Mouse (Mus musculus) neural tube, embryonic 14.5 days (tissue): Measurements from ENCODE around the gene Kl. TPM values are rescaled to one million over a fixed set of nuclear protein-coding genes. Genes with fewer than 3 reads are reported as not detected.

Experiments
- ATAC-seq: fragments of 200-750 bp; cut with Nextera tagmentation; 2 replicates; pipeline ENCODE4 v1.8.0; 2017; ENCODE audit warnings: low read depth, mild to moderate bottlenecking, moderate TSS enrichment, moderate library complexity
- H3K27ac ChIP-seq: fragments of 300-500 bp; sonication (generic); 2 replicates; pipeline ENCODE4 v1.5.1; 2014; ENCODE audit warnings: low read depth, mild to moderate bottlenecking, control low read depth, low read length, moderate library complexity, mixed read lengths
- H3K27me3 ChIP-seq: fragments of 300-500 bp; sonication (generic); 2 replicates; pipeline ENCODE4 v1.6.1; 2014; ENCODE audit warnings: low read length; ENCODE audit not compliant: control insufficient read depth, insufficient read depth
- H3K36me3 ChIP-seq: fragments of 300-500 bp; sonication (generic); 2 replicates; pipeline ENCODE4 v1.6.1; 2014; ENCODE audit warnings: low read length, mixed read lengths; ENCODE audit not compliant: control insufficient read depth, insufficient read depth
- H3K4me1 ChIP-seq: fragments of 300-500 bp; sonication (generic); 2 replicates; pipeline ENCODE4 v1.6.1; 2014; ENCODE audit warnings: low read length; ENCODE audit not compliant: control insufficient read depth, insufficient read depth
- H3K4me2 ChIP-seq: fragments of 300-500 bp; sonication (generic); 2 replicates; pipeline ENCODE4 v1.6.1; 2014; ENCODE audit warnings: mild to moderate bottlenecking, low read depth, low read length, control low read depth
- H3K4me3 ChIP-seq: fragments of 300-500 bp; sonication (generic); 2 replicates; pipeline ENCODE4 v1.5.1; 2014; ENCODE audit warnings: low read depth, low read length, control low read depth, mixed read lengths
- H3K9ac ChIP-seq: fragments of 300-500 bp; sonication (generic); replicated peaks from 2 replicates; pipeline ENCODE4 v1.6.1; 2014; ENCODE audit warnings: low read depth, mild to moderate bottlenecking, control low read depth, low read length, mixed read lengths
- H3K9me3 ChIP-seq: fragments of 300-500 bp; sonication (generic); 2 replicates; pipeline ENCODE4 v1.6.1; 2016; ENCODE audit warnings: low read length; ENCODE audit not compliant: control insufficient read depth
- WGBS: fragments of 180-500 bp; shearing (Covaris S2); extraction: QIAGEN DNeasy Blood & Tissue Kit; methylation state at CpG from one replicate; pipeline ENCODE4 v1.1.7; 2014; 5-methylcytosine and 5-hydroxymethylcytosine counted together
- polyA plus RNA-seq: library from polyadenylated mRNA; unstranded; fragments of >200 nt; fragmentation: Nextera tagmentation; extraction: Ambion mirVana; gene quantifications from 2 replicates; pipeline ENCODE4 v1.2.1, GENCODE M21; 2014

The Kl gene
- polyA plus RNA-seq, 1 experiment from 2014 or later, result 1.5 TPM

GRCm38 (mm10) chr5:151018959-151019358 is 66.6 kb downstream of the Kl start:
- Histone ChIP-seq H3K9me3 (no peaks in the 10 kb centered on the region), H3K27me3 (no peaks in the 10 kb centered on the region), H3K4me1 (0 out of 2 replicates have a peak, but pooled peaks cover 13% of the 10 kb centered on the region), H3K36me3 (no peaks in the 10 kb centered on the region), H3K9ac (no peak overlapping the region), H3K27ac (no peak overlapping the region), H3K4me2 (no peak overlapping the region), H3K4me3 (no peak overlapping the region)
- no peak; the same call in 1 of the 2 replicates for ATAC-seq
- 51% methylated on average over 5 of the region's 5 CpGs for WGBS

DNA sequence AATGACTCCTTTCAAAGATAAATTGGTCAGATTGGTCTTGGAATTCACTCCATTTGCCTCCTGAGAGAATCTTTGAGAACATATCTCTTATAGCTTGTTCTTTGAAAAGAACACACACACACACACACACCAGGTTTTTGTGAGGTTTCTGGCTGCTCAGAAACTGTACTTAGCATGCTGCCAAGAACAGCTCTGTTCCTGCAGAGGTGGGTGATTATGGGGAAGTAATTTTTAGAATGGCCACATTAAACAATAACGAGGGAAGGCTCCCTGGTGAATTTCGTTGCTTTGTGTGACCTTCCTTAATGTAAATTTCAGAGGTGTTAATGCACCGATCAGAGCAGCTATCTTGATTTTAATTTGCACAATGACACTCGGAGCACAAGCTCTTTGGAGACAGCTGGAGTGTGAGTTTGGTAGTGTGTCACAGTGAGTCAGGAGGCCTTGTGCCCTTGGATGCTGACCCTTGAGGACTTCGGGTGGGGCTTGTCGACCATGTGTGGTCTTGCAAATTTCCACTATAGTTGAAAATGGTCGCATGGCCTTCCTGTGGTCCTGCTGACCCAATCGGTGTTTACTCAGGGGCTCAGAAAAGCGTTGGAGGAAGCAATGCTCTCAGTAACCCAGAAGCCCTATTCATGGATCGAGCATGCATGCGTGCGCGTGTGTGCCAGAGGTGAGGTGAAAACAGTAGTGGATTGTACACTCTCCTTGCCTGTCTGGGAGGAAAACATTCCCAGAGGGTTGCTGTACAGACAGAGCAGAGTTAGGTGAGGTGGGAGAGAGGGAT is 67.8 kb downstream of the Kl start:
- ATAC-seq, result no peak
- 69% methylated on average over 13 of the region's 13 CpGs for WGBS
- H3K4me1 ChIP-seq, result 0 out of 2 replicates have a peak, but pooled peaks cover 13% of the 10 kb centered on the region
- no peak overlapping the region for H3K9ac ChIP-seq
- no peak overlapping the region for H3K4me3 ChIP-seq
- no peak overlapping the region for H3K27ac ChIP-seq
- no peaks in the 10 kb centered on the region for H3K36me3 ChIP-seq
- no peaks in the 10 kb centered on the region for H3K27me3 ChIP-seq
- no peak overlapping the region for H3K4me2 ChIP-seq
- no peaks in the 10 kb centered on the region for H3K9me3 ChIP-seq

DNA sequence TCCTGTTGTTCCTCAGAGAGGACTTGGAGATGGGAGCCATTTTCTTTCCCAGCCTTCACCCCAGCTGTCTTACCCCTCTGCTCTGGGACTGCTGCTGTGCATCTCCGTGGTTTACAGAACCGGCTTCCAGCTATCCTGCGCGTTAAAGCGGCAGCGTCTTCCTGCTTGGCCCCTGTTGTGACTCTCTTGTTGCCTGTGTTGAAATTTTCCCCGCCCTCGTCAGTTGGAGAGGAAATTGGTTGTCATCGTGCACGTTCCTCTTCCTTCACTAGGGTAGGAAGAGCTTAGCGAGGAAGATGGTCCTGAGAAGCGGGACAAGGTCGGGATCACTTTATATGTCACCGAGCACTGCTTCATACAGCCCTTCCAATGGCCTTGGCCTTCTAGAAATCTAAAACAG is 68.4 kb downstream of the Kl start:
- no peak for ATAC-seq
- Histone ChIP-seq H3K4me2 (no peak overlapping the region), H3K27me3 (no peaks in the 10 kb centered on the region), H3K9me3 (no peaks in the 10 kb centered on the region), H3K4me1 (0 out of 2 replicates have a peak, but pooled peaks cover 13% of the 10 kb centered on the region), H3K27ac (no peak overlapping the region), H3K4me3 (no peak overlapping the region), H3K9ac (no peak overlapping the region), H3K36me3 (no peaks in the 10 kb centered on the region)
- WGBS, result 78% methylated on average over 14 of the region's 14 CpGs

DNA sequence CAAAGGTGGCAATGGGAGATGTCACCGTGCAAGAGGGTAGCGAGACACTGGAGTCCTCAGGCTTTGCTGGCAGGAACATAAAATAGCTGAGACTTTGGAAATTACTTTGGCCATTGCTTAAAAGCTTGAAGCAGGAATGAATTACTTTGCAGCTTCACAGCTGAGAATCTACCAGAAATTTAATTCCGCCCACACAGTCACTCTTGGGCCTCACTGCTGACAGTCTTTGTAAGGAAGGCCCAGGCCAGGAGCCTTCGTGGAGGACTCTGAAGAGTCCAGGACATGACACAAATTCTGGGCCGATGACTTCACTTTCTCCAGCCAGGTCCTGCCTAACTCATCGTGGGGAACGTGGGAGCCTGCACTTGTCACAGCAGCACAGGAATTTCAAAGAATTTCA is 69.6 kb downstream of the Kl start:
- 81% methylated on average over 7 of the region's 7 CpGs for WGBS
- ATAC-seq, result no peak

DNA sequence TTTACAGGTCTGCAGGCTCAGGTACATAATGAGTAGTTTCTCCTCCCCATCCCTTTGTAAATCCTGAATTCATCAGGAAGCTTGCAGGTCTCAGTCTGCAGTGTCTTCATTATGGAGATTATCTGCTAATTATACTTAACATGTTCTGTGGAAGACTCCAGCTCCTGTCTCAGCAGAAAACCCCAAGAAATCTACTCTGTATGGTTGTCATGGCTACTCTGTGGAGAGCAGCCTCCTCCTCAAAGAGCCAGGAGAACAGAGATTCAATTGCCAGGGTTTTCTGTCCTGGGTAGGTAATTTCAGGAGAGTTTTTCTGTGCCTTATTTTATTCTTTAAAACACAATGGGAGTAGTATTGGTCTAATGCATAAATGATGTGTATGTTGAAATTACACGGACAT is 70.5 kb downstream of the Kl start:
- 25% methylated on average over 1 of the region's 1 CpGs for WGBS
- H3K27ac ChIP-seq, result no peak overlapping the region
- ATAC-seq, result no peak

More for the DNA sequence above, 69.6 kb downstream of the Kl start:
- Histone ChIP-seq H3K27ac (no peak overlapping the region), H3K4me3 (no peak overlapping the region), H3K36me3 (no peaks in the 10 kb centered on the region), H3K9ac (no peak overlapping the region), H3K27me3 (no peaks in the 10 kb centered on the region), H3K4me2 (no peak overlapping the region), H3K4me1 (0 out of 2 replicates have a peak, but pooled peaks cover 13% of the 10 kb centered on the region), H3K9me3 (no peaks in the 10 kb centered on the region)

DNA sequence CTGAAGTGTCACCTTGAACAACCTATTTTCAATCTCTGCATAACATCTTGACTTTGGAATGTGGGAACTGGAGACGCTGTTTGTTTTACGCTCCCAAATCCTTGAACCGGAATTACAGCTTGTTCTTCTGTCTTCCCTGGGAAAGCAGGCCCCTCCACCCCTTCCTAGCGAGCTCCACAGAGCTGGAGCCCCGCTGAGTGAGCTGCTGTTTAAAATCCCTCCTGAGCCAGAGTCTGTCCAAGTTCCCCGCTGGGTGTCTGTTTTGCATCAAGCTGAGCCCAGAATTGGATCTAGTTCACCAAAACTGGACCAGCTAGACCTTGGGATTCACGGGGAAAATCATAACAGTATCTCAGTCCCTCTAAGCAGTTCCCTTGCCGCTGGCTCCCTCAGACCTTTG is 71.1 kb downstream of the Kl start:
- H3K4me2 ChIP-seq, result no peak overlapping the region
- ATAC-seq, result no peak
- H3K4me1 ChIP-seq, result 0 out of 2 replicates have a peak, but pooled peaks cover 13% of the 10 kb centered on the region
- no peaks in the 10 kb centered on the region for H3K36me3 ChIP-seq
- no peak overlapping the region for H3K27ac ChIP-seq
- no peak overlapping the region for H3K4me3 ChIP-seq
- H3K9ac ChIP-seq, result no peak overlapping the region
- WGBS, result 20% methylated on average over 8 of the region's 8 CpGs
- H3K9me3 ChIP-seq, result no peaks in the 10 kb centered on the region
- H3K27me3 ChIP-seq, result no peaks in the 10 kb centered on the region

More for the DNA sequence above, 70.5 kb downstream of the Kl start:
- Histone ChIP-seq H3K4me1 (0 out of 2 replicates have a peak, but pooled peaks cover 13% of the 10 kb centered on the region), H3K4me3 (no peak overlapping the region), H3K4me2 (no peak overlapping the region), H3K9me3 (no peaks in the 10 kb centered on the region), H3K9ac (no peak overlapping the region), H3K27me3 (no peaks in the 10 kb centered on the region), H3K36me3 (no peaks in the 10 kb centered on the region)

DNA sequence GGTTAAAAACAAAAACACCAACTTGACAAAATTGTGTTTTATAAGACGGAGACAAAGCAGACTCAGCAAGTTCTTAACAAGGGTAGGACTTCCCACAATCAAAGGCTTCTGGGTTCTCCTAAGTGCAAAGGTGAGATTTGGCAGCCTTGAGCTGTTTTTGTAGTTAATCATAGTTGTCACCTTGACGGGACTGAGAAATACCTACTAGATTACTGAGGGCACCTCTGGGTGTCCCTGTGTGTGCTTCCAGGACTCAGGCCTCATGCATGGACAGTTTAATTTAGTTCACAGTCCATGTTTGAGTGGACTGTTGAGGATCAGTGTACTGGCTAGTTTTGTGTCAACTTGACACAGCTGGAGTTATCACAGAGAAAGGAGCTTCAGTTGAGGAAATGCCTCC is 72.1 kb downstream of the Kl start:
- no peaks in the 10 kb centered on the region for H3K9me3 ChIP-seq
- 0 out of 2 replicates have a peak, but pooled peaks cover 13% of the 10 kb centered on the region for H3K4me1 ChIP-seq
- ATAC-seq, result no peak
- 91% methylated on average over 2 of the region's 2 CpGs for WGBS
- H3K9ac ChIP-seq, result no peak overlapping the region
- no peak overlapping the region for H3K27ac ChIP-seq
- no peaks in the 10 kb centered on the region for H3K27me3 ChIP-seq
- H3K36me3 ChIP-seq, result no peaks in the 10 kb centered on the region
- H3K4me3 ChIP-seq, result no peak overlapping the region
- H3K4me2 ChIP-seq, result no peak overlapping the region

- H3K9ac ChIP-seq, result no peak overlapping the region
- no peak overlapping the region for H3K4me3 ChIP-seq
- 91% methylated on average over 4 of the region's 4 CpGs for WGBS
- H3K9me3 ChIP-seq, result no peaks in the 10 kb centered on the region
- H3K27ac ChIP-seq, result no peak overlapping the region
- no peak overlapping the region for H3K4me2 ChIP-seq
- H3K4me1 ChIP-seq, result 0 out of 2 replicates have a peak, but pooled peaks cover 6% of the 10 kb centered on the region
- no peaks in the 10 kb centered on the region for H3K27me3 ChIP-seq
- no peak for ATAC-seq
- H3K36me3 ChIP-seq, result no peaks in the 10 kb centered on the region
Observed at GRCm38 (mm10) chr5:151026069-151026468, 73.7 kb downstream of the Kl start.

DNA sequence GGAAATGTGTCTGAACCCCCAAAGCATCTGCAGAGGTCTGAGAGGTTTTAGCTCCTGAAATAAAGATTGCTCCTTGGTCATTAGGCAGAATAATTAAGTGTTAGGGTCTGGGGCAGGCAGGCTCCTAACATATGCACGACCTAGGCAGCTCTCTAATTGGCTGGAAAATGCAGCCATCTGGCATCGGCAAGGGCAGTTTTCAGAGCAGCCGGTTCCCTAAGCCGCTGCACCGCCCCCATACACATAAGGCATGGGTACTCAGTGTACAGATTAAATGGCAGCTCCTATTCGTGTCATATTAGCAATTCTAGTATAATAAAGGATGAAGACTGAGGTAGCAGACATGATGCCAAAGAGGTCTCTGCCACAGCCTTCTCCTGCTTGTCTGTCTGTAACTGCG is 74.8 kb downstream of the Kl start:
- Histone ChIP-seq H3K27ac (no peak overlapping the region), H3K9me3 (no peaks in the 10 kb centered on the region), H3K4me2 (no peak overlapping the region), H3K27me3 (no peaks in the 10 kb centered on the region), H3K9ac (no peak overlapping the region), H3K4me3 (no peak overlapping the region), H3K4me1 (0 out of 2 replicates have a peak, but pooled peaks cover 6% of the 10 kb centered on the region), H3K36me3 (no peaks in the 10 kb centered on the region)
- 0 out of 2 replicates have a peak, but pooled peaks have one; percentile 64 for ATAC-seq
- WGBS, result 28% methylated on average over 7 of the region's 7 CpGs
